Mouse (Mus musculus) hindbrain, embryonic 12.5 days (tissue): ENCODE results near the gene Bcl9l. TPM values are rescaled to one million over a fixed set of nuclear protein-coding genes. Genes with fewer than 3 reads are reported as not detected.

Experiments
- ATAC-seq: fragments of 200-750 bp; cut with Nextera tagmentation; 2 replicates; pipeline ENCODE4 v1.8.0; 2017; ENCODE audit warnings: moderate TSS enrichment; ENCODE audit not compliant: low FRiP score
- H3K27ac ChIP-seq: fragments of 300-500 bp; sonication (generic); 2 replicates; pipeline ENCODE4 v1.5.1; 2016; ENCODE audit warnings: mild to moderate bottlenecking
- H3K27me3 ChIP-seq: fragments of 300-500 bp; sonication (generic); 2 replicates; pipeline ENCODE4 v1.6.1; 2016; ENCODE audit warnings: mild to moderate bottlenecking
- H3K36me3 ChIP-seq: fragments of 300-500 bp; sonication (generic); 2 replicates; pipeline ENCODE4 v1.6.1; 2016; ENCODE audit warnings: mild to moderate bottlenecking
- H3K4me1 ChIP-seq: fragments of 300-500 bp; sonication (generic); 2 replicates; pipeline ENCODE4 v1.6.1; 2016
- H3K4me2 ChIP-seq: fragments of 300-500 bp; sonication (generic); replicated peaks from 2 replicates; pipeline ENCODE4 v1.6.1; 2016; ENCODE audit warnings: mild to moderate bottlenecking
- H3K4me3 ChIP-seq: fragments of 300-500 bp; sonication (generic); 2 replicates; pipeline ENCODE4 v1.5.1; 2016; ENCODE audit warnings: mild to moderate bottlenecking
- H3K9ac ChIP-seq: fragments of 300-500 bp; sonication (generic); 2 replicates; pipeline ENCODE4 v1.6.1; 2016; ENCODE audit warnings: mild to moderate bottlenecking, moderate library complexity
- H3K9me3 ChIP-seq: fragments of 300-500 bp; sonication (generic); replicated peaks from 2 replicates; pipeline ENCODE4 v1.6.1; 2016; ENCODE audit warnings: mild to moderate bottlenecking
- WGBS: fragments of 180-500 bp; shearing (Covaris S2); methylation state at CpG from one replicate; pipeline ENCODE4 v1.1.7; 2016; 5-methylcytosine and 5-hydroxymethylcytosine counted together
- polyA plus RNA-seq: library from polyadenylated mRNA; unstranded; fragments of >200 nt; fragmentation: Nextera tagmentation; extraction: Ambion mirVana; gene quantifications from 2 replicates; pipeline ENCODE4 v1.2.1, GENCODE M21; 2016

Bcl9l gene
- polyA plus RNA-seq, 1 experiment from 2014 or later: 12.3 TPM

GRCm38 (mm10) chr9:44500638-44501175 lies 18.1 kb downstream of the Bcl9l start:
- H3K4me3 ChIP-seq: no peak overlapping the region
- peaks cover 5% of the 10 kb centered on the region; the same call in 1 of the 2 replicates for H3K27me3 ChIP-seq
- H3K9me3 ChIP-seq: no peaks in the 10 kb centered on the region
- peak overlapping the region; percentile 95 for H3K27ac ChIP-seq
- ATAC-seq: no peak
- H3K4me2 ChIP-seq: peak overlapping the region; percentile 76
- H3K9ac ChIP-seq: 0 out of 2 replicates have a peak overlapping the region, but pooled peaks have one; percentile 64
- H3K36me3 ChIP-seq: peaks cover 12% of the 10 kb centered on the region
- WGBS: 41% methylated on average over 8 of the region's 8 CpGs
- H3K4me1 ChIP-seq: peaks cover 61% of the 10 kb centered on the region

GRCm38 (mm10) chr9:44501206-44501879 lies 18.7 kb downstream of the Bcl9l start:
- Histone ChIP-seq H3K4me3 (no peak overlapping the region), H3K4me1 (peaks cover 62% of the 10 kb centered on the region), H3K9me3 (no peaks in the 10 kb centered on the region), H3K27ac (no peak overlapping the region; the same call in none of the 2 replicates), H3K4me2 (peak overlapping the region; percentile 28), H3K9ac (0 out of 2 replicates have a peak overlapping the region, but pooled peaks have one; percentile 29), H3K27me3 (peaks cover 4% of the 10 kb centered on the region; the same call in 1 of the 2 replicates), H3K36me3 (peaks cover 18% of the 10 kb centered on the region)
- ATAC-seq: no peak
- 40% methylated on average over 10 of the region's 10 CpGs for WGBS

- no peak overlapping the region; the same call in 1 of the 2 replicates for H3K27ac ChIP-seq
- H3K27me3 ChIP-seq: no peaks in the 10 kb centered on the region
- H3K9ac ChIP-seq: no peak overlapping the region
- peak overlapping the region; percentile 28 for H3K4me2 ChIP-seq
- no peaks in the 10 kb centered on the region for H3K9me3 ChIP-seq
- ATAC-seq: no peak
- H3K36me3 ChIP-seq: peaks cover 25% of the 10 kb centered on the region
- H3K4me3 ChIP-seq: no peak overlapping the region
- H3K4me1 ChIP-seq: peaks cover 55% of the 10 kb centered on the region
- 0% methylated on average over 4 of the region's 4 CpGs for WGBS
Measured at GRCm38 (mm10) chr9:44502006-44502405, 19.4 kb downstream of the Bcl9l start.

DNA sequence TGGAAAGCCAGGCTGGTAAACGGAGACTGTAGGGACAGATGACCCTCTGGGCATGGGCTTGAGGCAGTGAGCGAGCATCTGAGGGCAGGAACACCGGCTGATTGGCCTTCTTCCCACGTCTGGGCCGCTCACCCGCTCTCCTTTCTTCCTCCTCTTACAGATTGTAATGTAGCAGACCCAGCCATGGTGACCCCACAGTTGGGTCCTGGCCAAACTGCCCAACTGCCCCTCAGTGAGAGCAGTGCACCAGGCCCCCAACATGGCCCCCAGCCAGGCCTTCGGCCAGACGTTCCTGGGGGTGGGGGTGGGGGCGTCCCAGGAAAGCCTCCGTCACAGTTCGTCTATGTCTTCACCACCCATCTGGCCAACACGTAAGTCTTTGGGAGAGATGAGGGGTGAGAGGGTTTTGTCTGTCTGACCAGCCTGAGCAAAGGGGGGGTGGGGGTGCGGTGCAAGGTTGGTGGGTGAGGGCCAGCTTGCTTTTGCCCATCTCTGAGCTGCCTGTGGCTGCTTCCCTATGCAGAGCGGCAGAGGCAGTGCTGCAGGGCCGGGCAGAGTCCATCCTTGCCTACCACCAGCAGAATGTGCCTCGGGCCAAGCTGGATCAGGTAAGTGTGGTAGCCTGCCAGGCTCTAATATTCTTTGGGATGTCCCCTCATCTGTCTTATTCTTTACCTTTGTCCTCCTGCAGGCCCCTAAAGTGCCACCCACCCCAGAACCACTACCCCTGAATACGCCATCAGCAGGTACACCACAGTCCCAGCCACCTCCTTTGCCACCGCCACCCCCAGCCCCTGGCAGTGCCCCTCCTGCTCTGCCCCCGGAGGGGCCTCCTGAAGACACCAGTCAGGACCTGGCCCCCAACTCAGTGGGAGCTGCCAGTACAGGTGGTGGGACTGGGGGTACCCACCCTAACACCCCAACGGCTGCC lies 22.5 kb downstream of the Bcl9l start:
- H3K4me2 ChIP-seq: no peak overlapping the region
- H3K27ac ChIP-seq: no peak overlapping the region
- H3K4me1 ChIP-seq: peaks cover 39% of the 10 kb centered on the region
- H3K9ac ChIP-seq: 0 out of 2 replicates have a peak overlapping the region, but pooled peaks have one; percentile 8
- peaks cover 8% of the 10 kb centered on the region for H3K27me3 ChIP-seq
- WGBS: 75% methylated on average over 20 of the region's 20 CpGs
- no peaks in the 10 kb centered on the region for H3K9me3 ChIP-seq
- ATAC-seq: no peak
- no peak overlapping the region for H3K4me3 ChIP-seq
- H3K36me3 ChIP-seq: peaks cover 48% of the 10 kb centered on the region

DNA sequence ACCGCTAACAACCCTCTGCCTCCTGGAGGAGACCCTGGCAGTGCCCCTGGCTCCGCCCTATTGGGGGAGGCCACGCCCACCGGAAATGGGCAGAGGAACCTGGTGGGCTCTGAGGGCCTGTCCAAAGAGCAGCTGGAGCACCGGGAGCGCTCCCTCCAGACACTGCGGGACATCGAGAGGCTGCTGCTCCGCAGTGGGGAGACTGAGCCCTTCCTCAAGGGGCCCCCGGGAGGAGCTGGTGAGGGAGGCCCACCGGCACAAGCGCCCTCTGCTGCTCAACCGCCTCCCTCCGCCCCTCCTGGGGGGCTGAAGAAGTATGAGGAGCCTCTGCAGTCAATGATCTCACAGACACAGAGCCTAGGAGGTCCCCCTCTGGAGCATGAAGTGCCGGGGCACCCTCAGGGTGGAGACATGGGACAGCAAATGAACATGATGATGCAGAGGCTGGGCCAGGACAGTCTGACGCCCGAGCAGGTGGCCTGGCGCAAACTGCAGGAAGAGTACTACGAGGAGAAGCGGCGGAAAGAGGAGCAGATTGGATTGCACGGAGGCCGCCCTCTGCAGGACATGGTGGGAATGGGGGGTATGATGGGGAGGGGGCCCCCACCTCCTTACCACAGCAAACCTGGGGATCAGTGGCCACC lies 23.3 kb downstream of the Bcl9l start:
- no peak for ATAC-seq
- H3K36me3 ChIP-seq: peaks cover 48% of the 10 kb centered on the region
- H3K4me3 ChIP-seq: no peak overlapping the region
- peaks cover 36% of the 10 kb centered on the region for H3K4me1 ChIP-seq
- WGBS: 47% methylated on average over 23 of the region's 23 CpGs
- H3K4me2 ChIP-seq: no peak overlapping the region
- no peaks in the 10 kb centered on the region for H3K9me3 ChIP-seq
- H3K9ac ChIP-seq: 0 out of 2 replicates have a peak overlapping the region, but pooled peaks have one; percentile 8
- no peak overlapping the region; the same call in 1 of the 2 replicates for H3K27ac ChIP-seq
- peaks cover 8% of the 10 kb centered on the region for H3K27me3 ChIP-seq

- 92% methylated on average over 13 of the region's 13 CpGs for WGBS
- Histone ChIP-seq H3K4me2 (no peak overlapping the region), H3K27me3 (peaks cover 8% of the 10 kb centered on the region), H3K4me1 (peaks cover 35% of the 10 kb centered on the region), H3K27ac (no peak overlapping the region), H3K36me3 (peaks cover 48% of the 10 kb centered on the region), H3K4me3 (no peak overlapping the region), H3K9ac (no peak overlapping the region), H3K9me3 (no peaks in the 10 kb centered on the region)
- no peak for ATAC-seq
Measured at GRCm38 (mm10) chr9:44506566-44506965, 23.9 kb downstream of the Bcl9l start.

DNA sequence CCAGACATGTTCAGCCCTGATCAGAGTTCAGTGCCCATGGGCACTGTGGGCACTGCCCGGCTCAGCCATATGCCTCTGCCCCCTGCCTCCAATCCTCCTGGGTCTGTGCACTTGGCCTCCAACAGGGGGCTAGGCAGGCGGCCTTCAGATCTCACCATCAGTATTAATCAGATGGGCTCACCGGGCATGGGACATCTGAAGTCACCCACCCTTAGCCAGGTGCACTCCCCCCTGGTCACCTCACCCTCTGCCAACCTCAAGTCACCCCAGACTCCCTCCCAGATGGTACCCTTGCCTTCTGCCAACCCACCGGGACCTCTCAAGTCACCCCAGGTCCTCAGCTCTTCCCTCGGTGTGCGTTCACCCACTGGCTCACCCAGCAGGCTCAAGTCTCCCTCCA lies 24.7 kb downstream of the Bcl9l start:
- H3K4me2 ChIP-seq: no peak overlapping the region
- no peak for ATAC-seq
- peaks cover 38% of the 10 kb centered on the region for H3K4me1 ChIP-seq
- no peak overlapping the region for H3K9ac ChIP-seq
- no peak overlapping the region for H3K4me3 ChIP-seq
- 93% methylated on average over 6 of the region's 6 CpGs for WGBS
- H3K36me3 ChIP-seq: peaks cover 47% of the 10 kb centered on the region
- H3K27ac ChIP-seq: no peak overlapping the region
- H3K27me3 ChIP-seq: peaks cover 8% of the 10 kb centered on the region
- no peaks in the 10 kb centered on the region for H3K9me3 ChIP-seq

GRCm38 (mm10) chr9:44508124-44508619 lies 25.5 kb downstream of the Bcl9l start:
- 88% methylated on average over 18 of the region's 18 CpGs for WGBS
- Histone ChIP-seq H3K4me1 (peaks cover 38% of the 10 kb centered on the region), H3K9me3 (no peaks in the 10 kb centered on the region), H3K27ac (no peak overlapping the region), H3K9ac (no peak overlapping the region), H3K4me2 (no peak overlapping the region; the same call in 1 of the 2 replicates), H3K4me3 (no peak overlapping the region), H3K36me3 (peaks cover 44% of the 10 kb centered on the region), H3K27me3 (peaks cover 8% of the 10 kb centered on the region)
- ATAC-seq: no peak

- WGBS: 83% methylated on average over 19 of the region's 19 CpGs
- Histone ChIP-seq H3K4me1 (peaks cover 38% of the 10 kb centered on the region), H3K27ac (no peak overlapping the region), H3K27me3 (peaks cover 8% of the 10 kb centered on the region), H3K9ac (no peak overlapping the region), H3K4me3 (no peak overlapping the region), H3K9me3 (no peaks in the 10 kb centered on the region), H3K4me2 (peak overlapping the region; percentile 54), H3K36me3 (peaks cover 44% of the 10 kb centered on the region)
- 0 out of 2 replicates have a peak, but pooled peaks have one; percentile 11 for ATAC-seq
Measured at GRCm38 (mm10) chr9:44508721-44509486, 26.3 kb downstream of the Bcl9l start.

DNA sequence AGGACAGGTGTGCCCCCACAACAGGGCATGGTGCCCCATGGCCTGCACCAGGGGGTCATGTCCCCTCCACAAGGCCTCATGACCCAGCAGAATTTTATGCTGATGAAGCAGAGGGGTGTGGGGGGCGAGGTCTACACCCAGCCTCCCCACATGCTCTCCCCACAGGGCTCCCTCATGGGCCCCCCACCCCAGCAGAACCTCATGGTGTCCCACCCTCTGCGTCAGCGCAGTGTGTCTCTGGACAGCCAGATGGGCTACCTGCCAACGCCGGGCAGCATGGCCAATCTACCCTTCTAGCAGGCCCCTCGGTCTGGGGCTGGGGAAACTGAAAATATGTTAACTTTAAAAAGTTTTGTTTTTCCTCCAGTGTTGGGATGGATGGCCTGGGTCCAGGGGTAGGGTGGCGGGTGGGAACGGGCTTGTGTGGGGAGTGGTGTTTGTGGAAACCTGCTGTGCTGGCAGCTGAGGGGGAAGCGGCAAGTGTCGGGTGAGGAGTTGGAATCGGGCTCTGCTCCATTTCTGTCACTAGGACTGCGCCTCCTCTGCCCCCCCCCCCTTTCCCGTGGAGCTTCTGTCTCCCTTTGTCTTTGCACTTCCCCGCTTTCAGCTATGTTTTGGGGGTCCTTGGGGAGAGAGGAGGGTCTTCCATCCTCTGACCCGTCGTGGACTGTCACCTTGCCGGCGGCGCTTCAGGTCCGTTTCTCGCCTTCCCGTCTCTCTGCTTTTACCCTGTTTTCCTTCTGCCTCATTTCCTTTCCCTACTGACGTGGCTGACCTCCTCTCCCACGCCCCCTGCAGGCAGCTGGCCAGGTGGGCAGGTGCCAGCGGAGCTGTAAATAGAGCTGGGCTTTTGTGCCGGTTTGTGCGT lies 27.1 kb downstream of the Bcl9l start:
- Histone ChIP-seq H3K9me3 (no peaks in the 10 kb centered on the region), H3K4me2 (peak overlapping the region; percentile 54), H3K36me3 (peaks cover 44% of the 10 kb centered on the region), H3K27me3 (peaks cover 8% of the 10 kb centered on the region), H3K4me1 (peaks cover 38% of the 10 kb centered on the region), H3K9ac (peak overlapping the region; percentile 42), H3K4me3 (peak overlapping the region; percentile 29), H3K27ac (no peak overlapping the region)
- WGBS: 10% methylated on average over 25 of the region's 27 CpGs
- 0 out of 2 replicates have a peak, but pooled peaks have one; percentile 7 for ATAC-seq
